Mouse (Mus musculus) embryo, embryonic 11 days (tissue): ENCODE data around the gene Slc29a1.

Experiments
- DNase-seq: peaks from one replicate; pipeline ENCODE4 v3.0.0-alpha.2; 2015

Gene Slc29a1

GRCm38 (mm10) chr17:45588370-45588769 lies 11.0 kb downstream of the Slc29a1 start:
- DNase-seq: no peak

GRCm38 (mm10) chr17:45586449-45586837 lies 13.0 kb downstream of the Slc29a1 start:
- no peak for DNase-seq

GRCm38 (mm10) chr17:45585725-45586448 lies 13.5 kb downstream of the Slc29a1 start:
- DNase-seq: peak; percentile 26

GRCm38 (mm10) chr17:45584939-45585678 lies 14.3 kb downstream of the Slc29a1 start:
- peak; percentile 86 for DNase-seq

- peak; percentile 60 for DNase-seq
These were observed 15.1 kb downstream of the Slc29a1 start for GRCm38 (mm10) chr17:45584096-45584896.

- no peak for DNase-seq
These were observed 16.6 kb downstream of the Slc29a1 start for GRCm38 (mm10) chr17:45582715-45583355.

GRCm38 (mm10) chr17:45582188-45582587 lies 17.2 kb downstream of the Slc29a1 start:
- no peak for DNase-seq

GRCm38 (mm10) chr17:45581567-45581983 lies 17.8 kb downstream of the Slc29a1 start:
- peak; percentile 77 for DNase-seq

GRCm38 (mm10) chr17:45580958-45581477 lies 18.4 kb downstream of the Slc29a1 start:
- peak; percentile 28 for DNase-seq

- no peak for DNase-seq
These were observed 19.9 kb downstream of the Slc29a1 start for GRCm38 (mm10) chr17:45579554-45579953.

GRCm38 (mm10) chr17:45578843-45579242 lies 20.6 kb downstream of the Slc29a1 start:
- DNase-seq: peak; percentile 56

- no peak for DNase-seq
These were observed 21.2 kb downstream of the Slc29a1 start for GRCm38 (mm10) chr17:45578242-45578641.

- DNase-seq: no peak
These were observed 24.1 kb downstream of the Slc29a1 start for GRCm38 (mm10) chr17:45575123-45575897.

GRCm38 (mm10) chr17:45574129-45574761 lies 25.2 kb downstream of the Slc29a1 start:
- DNase-seq: peak; percentile 67

GRCm38 (mm10) chr17:45573780-45574123 lies 25.7 kb downstream of the Slc29a1 start:
- peak; percentile 95 for DNase-seq

- peak; percentile 99 for DNase-seq
These were observed 26.2 kb downstream of the Slc29a1 start, which contains the start of gene Hsp90ab1 for GRCm38 (mm10) chr17:45573087-45573779. Gene Hsp90ab1, minus strand, starts transcription at chr17:45573271.

GRCm38 (mm10) chr17:45572103-45573086 lies 27.0 kb downstream of the Slc29a1 start:
- peak; percentile 92 for DNase-seq

GRCm38 (mm10) chr17:45569999-45570398 lies 29.4 kb downstream of the Slc29a1 start:
- DNase-seq: no peak

GRCm38 (mm10) chr17:45568990-45569389 lies 30.4 kb downstream of the Slc29a1 start:
- no peak for DNase-seq
